Mouse (Mus musculus): ENCODE measurements around the gene Dolpp1. TPM values are rescaled to one million over a fixed set of nuclear protein-coding genes. Genes with fewer than 3 reads are reported as not detected.

The Dolpp1 gene
- polyA plus RNA-seq, 1 experiment from 2014 or later, result 51.1 TPM

DNA sequence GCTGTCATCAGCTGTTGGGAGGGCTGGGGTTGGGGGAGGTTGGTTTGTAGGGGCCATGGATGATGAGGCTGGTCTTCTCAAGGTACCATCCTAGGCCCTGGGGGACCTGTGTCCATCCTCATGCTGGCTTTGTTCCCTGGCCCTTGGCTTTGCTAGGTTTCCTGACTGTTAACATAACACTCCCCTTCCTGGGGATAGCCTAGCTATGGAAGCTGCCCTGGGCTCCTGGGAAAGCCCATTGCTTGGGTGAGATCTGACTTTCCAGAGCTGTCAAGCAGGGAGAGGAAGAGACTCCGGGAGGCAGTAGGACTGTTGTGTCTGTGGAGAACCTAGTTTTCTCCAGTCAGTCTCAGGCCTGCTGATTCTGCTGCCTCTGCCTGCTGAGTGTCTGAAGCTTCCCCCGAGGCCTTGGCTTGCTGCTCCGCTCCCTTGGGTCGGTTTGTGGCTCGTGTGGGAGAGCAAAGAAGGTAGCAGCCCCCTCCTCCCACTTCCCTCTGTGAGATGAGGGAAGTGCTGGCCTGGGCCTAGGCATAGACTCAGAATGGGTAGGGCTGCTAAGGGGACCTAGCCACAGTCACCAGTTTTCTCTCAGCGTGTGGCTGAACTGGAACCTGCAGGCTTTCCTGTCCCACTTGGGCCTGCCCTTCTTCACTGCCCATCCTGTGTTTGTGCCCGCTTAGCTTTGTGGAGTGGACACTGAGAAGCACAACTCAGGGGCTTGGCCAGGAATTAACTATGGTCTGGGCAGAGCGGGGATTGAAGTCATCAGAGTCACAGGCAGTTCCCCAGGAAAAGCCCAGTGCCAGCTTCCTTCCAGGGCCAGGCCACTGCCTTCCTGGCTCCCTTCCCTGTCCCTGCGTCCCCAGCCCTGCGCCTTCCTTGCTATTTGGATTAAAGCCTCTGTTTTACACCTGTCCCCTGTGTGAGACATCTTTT lies 55.1 kb downstream of the Dolpp1 start:
- Histone ChIP-seq H3K4me1 (ENCODE audit: control insufficient read depth, insufficient read depth, low read length) (peaks cover 35% of the 10 kb centered on the region), H3K27ac (ENCODE audit: low read depth, low read length) (no peak overlapping the region)

DNA sequence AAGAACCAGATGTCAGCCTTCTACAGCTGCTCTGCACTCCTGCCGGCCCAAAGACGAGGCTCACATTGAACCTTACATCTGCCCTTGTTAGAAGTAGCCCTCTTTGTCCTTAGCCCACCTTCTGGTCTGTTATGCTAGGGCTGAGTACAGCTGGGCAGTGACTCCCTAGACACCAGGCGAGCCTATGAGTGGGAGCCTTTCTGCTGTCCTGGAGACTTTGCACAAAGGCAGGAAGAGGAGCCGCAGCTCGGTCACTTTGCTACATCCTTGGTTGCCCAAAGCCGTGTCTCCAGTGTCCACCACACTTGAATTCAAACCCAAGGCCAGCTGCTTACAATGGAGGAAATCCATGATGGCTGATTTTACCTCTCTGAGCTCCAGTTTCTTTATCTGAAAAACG lies 56.3 kb downstream of the Dolpp1 start:
- peaks cover 6% of the 10 kb centered on the region; the same call in 1 of the 2 replicates for H3K36me3 ChIP-seq (ENCODE audit: control insufficient read depth, insufficient read depth, low read length)
- H3K9me3 ChIP-seq (ENCODE audit: control insufficient read depth, low read length), result no peaks in the 10 kb centered on the region
- DNase-seq (ENCODE audit: low spot score) (no peak), ATAC-seq (ENCODE audit: insufficient read depth, low FRiP score, low TSS enrichment) (no peak)
- no peak overlapping the region for H3K27ac ChIP-seq (ENCODE audit: low read depth, low read length)
- H3K9ac ChIP-seq (ENCODE audit: low read length), result no peak overlapping the region
- 94% methylated on average over 7 of the region's 7 CpGs for WGBS
- no peak overlapping the region for H3K4me2 ChIP-seq (ENCODE audit: low read depth)
- H3K4me3 ChIP-seq (ENCODE audit: low read depth, low read length), result no peak overlapping the region
- peaks cover 23% of the 10 kb centered on the region for H3K4me1 ChIP-seq (ENCODE audit: control insufficient read depth, insufficient read depth, low read length)
- no peaks in the 10 kb centered on the region for H3K27me3 ChIP-seq (ENCODE audit: control insufficient read depth, insufficient read depth, low read length)

More for the DNA sequence above, 55.1 kb downstream of the Dolpp1 start:
- H3K36me3 ChIP-seq (ENCODE audit: control insufficient read depth, insufficient read depth, low read length), result peaks cover 6% of the 10 kb centered on the region; the same call in 1 of the 2 replicates
- H3K27me3 ChIP-seq (ENCODE audit: control insufficient read depth, insufficient read depth, low read length), result no peaks in the 10 kb centered on the region
- H3K4me3 ChIP-seq (ENCODE audit: low read depth, low read length), result no peak overlapping the region
- no peak overlapping the region for H3K9ac ChIP-seq (ENCODE audit: low read length)
- 89% methylated on average over 10 of the region's 10 CpGs for WGBS
- DNase-seq (ENCODE audit: low spot score) (no peak), ATAC-seq (ENCODE audit: insufficient read depth, low FRiP score, low TSS enrichment) (no peak)
- H3K9me3 ChIP-seq (ENCODE audit: control insufficient read depth, low read length), result no peaks in the 10 kb centered on the region
- H3K4me2 ChIP-seq (ENCODE audit: low read depth), result no peak overlapping the region

Small RNA genes within 50 kb of the gene (microRNA-seq; reads per million reads assigned to microRNA genes)
- gene Gm47292, result not detected

Other genes with a start within 250 kb of the Dolpp1 start
- gene Endog, start 220.8 kb upstream of the Dolpp1 start, polyA plus RNA-seq (2014; fragmentation: Nextera tagmentation; extraction: Ambion mirVana), result 14.6 and 15.2 TPM in 2 replicates
- 70.8 and 75.2 TPM in 2 replicates for gene Spout1, start 213.8 kb upstream of the Dolpp1 start, polyA plus RNA-seq (2014; fragmentation: Nextera tagmentation; extraction: Ambion mirVana)
- gene Kyat1, start 186.4 kb upstream of the Dolpp1 start, polyA plus RNA-seq (2014; fragmentation: Nextera tagmentation; extraction: Ambion mirVana), result 10.5 and 12.0 TPM in 2 replicates
- gene Lrrc8a, start 154.5 kb upstream of the Dolpp1 start, polyA plus RNA-seq (2014; fragmentation: Nextera tagmentation; extraction: Ambion mirVana), result 46.6 and 49.7 TPM in 2 replicates
- gene Gm28035, start 151.7 kb upstream of the Dolpp1 start, polyA plus RNA-seq (2014; fragmentation: Nextera tagmentation; extraction: Ambion mirVana), result 0.17 TPM in 1 of 2 replicates, not detected in the other
- 2.3 and 2.5 TPM in 2 replicates for gene Phyhd1, start 126.1 kb upstream of the Dolpp1 start, polyA plus RNA-seq (2014; fragmentation: Nextera tagmentation; extraction: Ambion mirVana)
- not detected in 2 replicates for gene Gm28038, start 111.2 kb upstream of the Dolpp1 start, polyA plus RNA-seq (2014; fragmentation: Nextera tagmentation; extraction: Ambion mirVana)
- gene Dolk, start 105.9 kb upstream of the Dolpp1 start, polyA plus RNA-seq (2014; fragmentation: Nextera tagmentation; extraction: Ambion mirVana), result 23.9 and 27.9 TPM in 2 replicates
- 57.3 and 60.0 TPM in 2 replicates for gene Nup188, start 105.9 kb upstream of the Dolpp1 start, polyA plus RNA-seq (2014; fragmentation: Nextera tagmentation; extraction: Ambion mirVana)
- gene Sh3glb2, start 32.9 kb upstream of the Dolpp1 start, polyA plus RNA-seq (2014; fragmentation: Nextera tagmentation; extraction: Ambion mirVana), result 58.2 and 61.6 TPM in 2 replicates
- 23.2 and 27.5 TPM in 2 replicates for gene Miga2, start 28.0 kb upstream of the Dolpp1 start, polyA plus RNA-seq (2014; fragmentation: Nextera tagmentation; extraction: Ambion mirVana)
- gene Crat, start 23.6 kb downstream of the Dolpp1 start, polyA plus RNA-seq (2014; fragmentation: Nextera tagmentation; extraction: Ambion mirVana), result 27.4 and 29.1 TPM in 2 replicates
- gene Ptpa, start 23.8 kb downstream of the Dolpp1 start, polyA plus RNA-seq (2014; fragmentation: Nextera tagmentation; extraction: Ambion mirVana), result 63.2 and 64.2 TPM in 2 replicates
- gene Ier5l, start 82.0 kb downstream of the Dolpp1 start, polyA plus RNA-seq (2014; fragmentation: Nextera tagmentation; extraction: Ambion mirVana), result 10.5 and 11.9 TPM in 2 replicates
- 0.48 TPM in 1 of 2 replicates, not detected in the other for gene Cstad, start 202.8 kb downstream of the Dolpp1 start, polyA plus RNA-seq (2014; fragmentation: Nextera tagmentation; extraction: Ambion mirVana)